Mouse (Mus musculus): ENCODE measurements at regions not wholly inside any gene's neighbourhood (a gene's known extent, or its start where the extent isn't known, plus 50 kb on each side); places are given as distances from the start of the nearest gene placed in this dataset.
A peak's percentile ranks its signal among the peaks of the same experiment; 100 is the strongest.

DNA sequence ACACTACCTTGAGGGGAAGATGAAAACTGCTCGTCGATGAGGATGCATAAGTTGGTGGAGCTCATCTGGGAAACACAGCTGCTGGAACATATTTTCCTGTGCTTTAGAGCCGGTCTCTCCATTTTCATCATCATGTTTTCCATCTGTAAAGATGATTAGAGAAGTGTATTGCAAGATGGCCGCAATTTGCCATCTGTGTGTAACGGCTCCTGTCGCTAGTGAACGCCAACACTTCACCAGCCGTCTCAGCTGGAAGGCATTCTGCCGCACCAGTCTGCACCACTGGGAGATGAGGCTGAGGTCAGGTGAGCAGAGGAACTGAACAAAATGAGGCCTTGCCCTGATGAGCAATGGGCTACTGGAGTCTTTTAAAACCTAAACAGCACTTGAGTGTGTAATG is 57.4 kb downstream of the Gm21962 start:
- DNase-seq (ENCODE audit: low spot score in 2 of 2), result no peak

DNA sequence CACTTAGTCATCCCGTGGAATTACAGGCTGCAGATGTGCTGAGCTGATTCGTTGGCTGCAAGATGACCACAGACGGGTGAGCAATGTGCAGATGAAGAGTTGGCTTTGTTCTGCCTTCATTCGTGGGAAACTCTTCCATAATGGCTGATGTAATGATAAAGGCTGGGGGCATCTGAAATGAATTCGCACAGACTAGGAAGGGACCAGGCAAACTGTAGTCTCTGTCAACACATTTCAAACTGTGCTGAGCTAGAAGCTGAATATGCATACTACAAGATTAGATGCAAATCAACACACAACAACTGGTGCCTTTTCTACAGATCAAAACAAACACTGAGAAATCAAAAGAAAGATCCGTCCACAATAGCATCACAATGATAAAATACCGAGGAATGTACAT is 58.1 kb downstream of the Gm21962 start:
- no peak for DNase-seq (ENCODE audit: low spot score in 2 of 2)

DNA sequence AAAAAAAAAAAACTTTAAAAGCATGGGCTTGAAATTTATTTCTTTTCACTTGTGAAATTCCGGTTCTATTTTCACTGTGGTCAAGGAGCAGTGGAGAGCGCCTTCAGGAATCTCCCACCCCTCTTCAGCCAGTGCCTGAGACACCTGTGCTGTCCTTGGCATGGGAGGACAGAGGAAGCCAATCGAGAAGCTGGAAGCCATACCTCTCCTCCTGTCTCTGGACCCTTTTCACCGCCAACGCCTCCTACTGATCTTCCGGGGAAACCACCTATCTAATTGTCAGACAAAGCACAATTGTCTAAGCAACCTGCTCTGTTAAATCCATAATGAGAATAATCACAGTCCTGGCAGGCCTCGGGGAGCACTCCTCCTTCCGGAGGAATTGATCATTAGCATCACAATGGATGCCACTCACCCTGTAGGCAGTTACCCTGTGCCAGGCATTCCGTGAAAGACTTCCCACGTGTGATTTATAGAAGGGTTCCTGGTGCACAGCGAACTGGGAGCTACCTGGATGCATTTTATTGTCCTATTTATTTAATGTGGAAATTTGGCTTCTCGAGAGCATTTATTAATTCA is 66.0 kb downstream of the Gm21962 start:
- no peak for DNase-seq (ENCODE audit: low spot score in 2 of 2)

DNA sequence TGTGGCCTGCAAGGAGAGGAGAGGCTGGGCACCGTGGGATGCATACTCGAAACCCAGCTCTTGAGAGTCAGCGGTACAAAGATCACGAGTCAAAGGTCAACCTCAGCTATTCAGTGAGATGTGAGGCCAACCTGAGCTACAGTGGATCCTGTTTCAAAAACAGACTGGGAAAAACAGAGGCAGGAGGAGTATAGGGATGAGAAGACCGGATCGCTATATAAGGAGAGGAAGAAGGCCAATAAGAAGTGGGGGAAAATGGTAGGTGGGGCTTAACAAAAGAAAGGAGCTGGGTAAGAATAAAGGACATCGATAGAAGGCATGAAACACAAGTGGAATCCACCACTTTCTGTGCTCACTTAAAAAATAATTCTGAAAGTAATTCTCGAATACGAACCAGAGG is 70.2 kb downstream of the Gm21962 start:
- no peak for DNase-seq (ENCODE audit: low spot score in 2 of 2)

DNA sequence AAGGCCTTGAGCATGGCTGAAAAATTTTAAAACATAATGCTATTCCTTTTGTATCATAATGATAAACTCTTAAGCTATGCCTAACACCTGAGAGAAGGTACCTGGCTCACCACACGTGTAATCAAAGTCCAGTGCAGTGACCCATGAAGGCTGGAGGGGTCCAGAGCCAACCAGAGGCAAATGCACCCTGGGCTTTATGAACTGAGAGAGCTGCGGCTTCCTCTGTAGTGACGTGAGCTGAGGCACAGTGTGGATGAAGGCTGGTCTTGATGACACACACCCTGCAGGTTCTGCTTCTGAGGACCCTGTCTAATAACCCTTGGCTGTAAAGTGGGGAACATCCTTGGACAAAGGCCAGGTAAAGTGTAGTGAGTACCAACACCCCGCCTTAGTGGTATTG is 70.8 kb downstream of the Gm21962 start:
- no peak for DNase-seq (ENCODE audit: low spot score in 2 of 2)

DNA sequence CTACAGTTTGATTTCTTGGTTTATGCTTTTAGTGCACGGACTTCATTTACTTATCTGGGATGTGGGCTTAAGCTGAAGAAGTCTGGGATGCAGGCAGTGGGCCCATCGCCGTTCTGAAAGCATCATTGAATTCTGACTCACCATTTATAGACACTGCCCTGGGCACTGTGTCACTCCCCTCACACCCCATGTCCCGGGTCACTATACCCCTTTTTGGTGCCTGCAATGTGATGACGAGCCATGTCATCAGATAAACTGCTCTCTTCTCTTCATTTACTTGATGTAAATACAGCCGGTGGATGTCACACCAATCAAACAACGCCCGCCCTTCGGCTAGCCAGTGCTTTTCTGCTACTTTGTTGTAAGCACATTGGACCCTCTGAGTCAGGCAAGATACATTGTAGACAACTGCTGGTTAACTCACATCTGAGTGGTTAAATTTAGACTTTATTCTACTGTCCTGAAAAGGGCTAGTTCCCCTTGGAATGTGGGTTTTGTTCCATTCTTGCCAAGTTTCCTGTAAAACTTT is 80.5 kb downstream of the Gm21962 start:
- DNase-seq (ENCODE audit: low spot score in 2 of 2), result peak in 1 of 2 experiments; percentile 6

DNA sequence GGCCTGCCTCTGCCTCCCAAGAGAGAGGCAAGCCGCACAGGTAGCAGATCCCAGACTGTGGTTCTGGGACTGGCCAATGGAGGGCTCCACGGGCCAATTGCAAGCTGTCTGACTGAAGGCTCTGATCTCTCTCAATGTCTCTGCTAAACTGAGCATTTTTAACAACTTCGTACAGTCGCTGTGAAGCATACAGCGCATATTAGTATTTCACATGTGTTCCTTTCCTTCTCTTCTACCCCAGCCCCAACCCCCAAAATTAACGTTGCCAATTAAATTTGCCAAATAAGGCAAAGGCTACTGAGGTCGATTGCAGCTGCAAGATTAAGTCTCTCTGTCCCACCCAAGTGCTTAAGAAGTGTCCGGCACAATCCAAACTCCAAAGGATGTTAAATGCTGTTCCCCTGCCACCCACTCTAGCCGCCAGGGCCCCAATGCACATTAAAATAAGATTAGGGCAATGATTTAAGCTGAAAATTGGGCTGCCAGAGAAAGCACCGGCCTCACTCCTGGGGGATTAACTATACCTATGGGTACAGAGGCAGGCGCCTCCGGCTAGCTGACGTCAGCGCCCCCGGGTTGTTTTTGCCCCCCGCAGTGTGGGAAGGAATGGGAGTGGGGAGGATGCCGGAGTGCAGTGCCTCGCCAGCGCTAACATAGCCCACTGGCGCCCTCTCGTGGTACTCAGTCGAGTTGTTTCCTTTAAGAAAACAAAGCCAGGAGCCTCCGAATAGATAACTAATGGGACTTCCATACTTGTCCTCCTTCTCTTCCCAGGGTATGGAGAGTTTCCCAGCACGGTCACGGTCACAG is 81.3 kb downstream of the Gm21962 start:
- DNase-seq (ENCODE audit: low spot score in 2 of 2), result peak; percentile 69 to 79

DNA sequence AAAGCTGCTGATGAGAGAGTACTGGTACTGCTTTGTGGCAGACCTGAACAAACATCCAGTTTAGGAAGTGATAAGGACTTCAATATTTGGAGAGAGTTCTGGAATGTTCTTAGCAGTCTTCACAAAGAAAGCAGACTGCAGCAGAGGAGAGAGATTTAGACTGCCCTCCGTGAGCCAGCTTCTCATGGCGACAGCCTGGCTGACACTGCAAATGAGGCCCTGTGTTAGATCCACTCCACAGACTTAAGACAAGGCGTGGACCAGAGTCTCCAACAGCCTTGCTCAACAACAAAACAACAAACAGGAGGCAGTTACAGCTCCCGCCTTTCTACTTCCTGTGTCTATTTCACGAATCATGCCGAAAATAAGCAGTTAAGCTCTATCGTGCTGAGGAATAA is 81.9 kb downstream of the Gm21962 start:
- DNase-seq (ENCODE audit: low spot score in 2 of 2), result no peak

DNA sequence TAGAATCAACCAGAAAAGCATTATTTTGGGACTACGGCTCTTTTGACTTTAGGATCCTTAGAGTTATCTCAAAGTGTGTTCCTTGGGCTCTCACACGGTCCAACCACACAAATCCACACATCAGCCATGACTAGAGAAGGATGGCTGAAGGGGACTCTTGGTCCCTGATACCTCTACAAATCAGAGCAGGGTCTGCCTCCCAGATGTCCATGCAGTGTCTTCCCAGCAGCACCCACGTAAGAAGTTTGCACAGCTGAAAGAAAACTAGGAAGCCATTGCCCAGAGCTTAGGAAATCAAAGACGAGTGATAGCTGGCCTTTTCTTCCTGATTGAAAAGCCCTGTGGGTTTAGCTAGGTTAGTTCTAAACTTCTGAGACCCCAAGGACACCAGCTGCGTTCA is 84.1 kb downstream of the Gm21962 start:
- no peak for DNase-seq (ENCODE audit: low spot score in 2 of 2)

DNA sequence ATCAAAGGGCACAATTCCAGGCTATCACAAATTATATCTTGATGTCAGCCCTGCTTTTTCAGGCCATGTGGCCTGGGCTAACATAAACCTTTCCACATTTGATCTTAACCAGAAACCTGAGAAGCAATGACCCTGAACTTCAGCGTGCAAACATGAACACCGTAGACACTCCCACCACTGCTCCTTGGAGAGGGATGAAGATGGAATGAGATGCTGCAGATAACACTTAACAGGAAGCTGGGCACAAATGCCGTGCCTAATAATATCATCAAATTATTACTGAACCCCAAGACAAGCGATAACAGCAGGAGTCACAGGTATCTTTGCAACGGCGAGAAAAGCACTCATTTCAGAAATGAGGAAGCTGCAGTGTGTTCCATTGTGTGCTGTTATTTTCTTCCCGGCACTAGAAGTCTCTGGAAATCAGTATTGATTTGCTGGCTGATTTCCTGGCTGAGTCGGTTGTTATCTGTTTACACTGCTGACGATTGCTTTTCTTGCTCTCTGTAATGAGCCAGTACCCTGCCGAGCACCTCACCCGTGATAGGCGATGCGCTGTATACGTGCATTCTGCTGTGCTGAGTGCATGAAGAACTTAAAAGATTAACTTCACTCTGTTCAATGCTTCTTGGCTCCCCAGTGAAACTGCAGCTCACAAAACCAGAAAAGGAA is 91.0 kb downstream of the Gm21962 start:
- DNase-seq (ENCODE audit: low spot score in 2 of 2), result no peak

DNA sequence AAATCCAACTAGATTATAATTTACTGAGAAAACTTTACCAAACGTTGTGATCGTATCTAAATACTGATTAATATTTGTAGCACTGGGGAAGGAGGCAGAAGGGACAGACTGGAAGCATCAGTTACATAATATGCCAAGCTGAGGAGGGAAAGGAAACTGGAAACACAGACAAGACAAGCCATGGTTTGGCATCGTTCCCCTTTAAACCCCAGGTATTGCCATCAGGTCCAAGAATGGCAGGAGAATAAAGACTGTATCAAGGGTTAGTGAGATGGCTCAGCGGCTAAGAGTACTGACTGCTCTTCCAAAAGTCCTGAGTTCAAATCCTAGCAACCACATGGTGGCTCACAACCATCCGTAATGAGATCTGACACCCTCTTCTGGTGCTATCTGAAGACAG is 92.1 kb downstream of the Gm21962 start:
- no peak for DNase-seq (ENCODE audit: low spot score in 2 of 2)

DNA sequence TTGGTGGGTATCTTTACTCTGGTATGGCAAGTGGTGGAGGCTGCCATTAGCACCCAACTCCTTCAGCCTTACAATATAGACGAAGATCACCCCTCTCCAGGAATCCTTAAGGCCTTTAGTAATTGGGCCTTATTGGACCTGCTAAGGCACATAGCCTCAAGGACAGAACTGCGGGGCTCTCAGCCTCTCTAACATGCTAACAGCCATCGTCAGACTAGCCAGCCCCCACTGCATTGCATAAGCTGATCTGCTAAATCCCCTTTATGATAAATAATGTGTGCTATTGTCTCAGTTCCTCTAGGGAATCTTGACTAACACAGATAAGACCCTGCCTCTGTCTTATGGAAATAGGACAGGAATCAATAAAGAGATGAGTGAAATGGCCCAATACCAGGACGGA is 95.7 kb upstream of the H2afz start:
- no peak for DNase-seq (ENCODE audit: low spot score in 2 of 2)

DNA sequence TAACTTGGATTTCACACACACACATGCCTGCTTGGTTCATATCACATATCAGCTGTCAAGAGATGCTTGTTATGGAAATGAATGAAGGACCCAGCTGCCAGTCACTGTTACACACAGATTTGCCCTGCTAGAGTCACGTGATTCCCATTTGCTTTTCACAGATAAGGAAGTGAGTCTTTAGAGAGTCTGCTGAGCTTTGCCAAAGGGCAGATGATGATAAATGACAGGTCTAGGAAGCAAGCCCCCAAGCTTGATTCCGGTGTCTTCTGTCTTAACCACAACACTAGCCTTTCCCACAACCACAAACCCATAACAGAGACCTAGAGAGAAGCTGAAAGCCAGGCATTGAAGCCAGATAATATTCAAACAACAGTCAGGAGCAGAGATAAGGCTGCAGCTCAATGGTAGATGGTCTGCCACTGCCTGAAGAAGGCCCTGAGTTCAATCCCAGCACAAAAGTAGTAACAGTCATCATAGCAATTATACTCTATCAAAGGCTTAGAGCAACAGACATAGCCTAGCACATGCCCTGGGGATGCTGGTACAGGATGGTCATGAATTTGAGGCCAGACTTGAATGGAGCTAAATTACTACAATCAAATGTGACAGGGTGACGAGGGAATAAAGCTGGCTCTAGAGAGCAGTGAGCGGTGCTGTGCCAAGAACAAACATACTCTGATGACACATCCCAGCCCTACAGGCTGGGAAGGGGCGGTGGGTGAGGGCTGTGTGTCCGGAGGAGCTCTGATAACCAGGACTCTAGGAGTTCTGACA is 89.0 kb upstream of the H2afz start:
- DNase-seq (ENCODE audit: low spot score in 2 of 2), result no peak

DNA sequence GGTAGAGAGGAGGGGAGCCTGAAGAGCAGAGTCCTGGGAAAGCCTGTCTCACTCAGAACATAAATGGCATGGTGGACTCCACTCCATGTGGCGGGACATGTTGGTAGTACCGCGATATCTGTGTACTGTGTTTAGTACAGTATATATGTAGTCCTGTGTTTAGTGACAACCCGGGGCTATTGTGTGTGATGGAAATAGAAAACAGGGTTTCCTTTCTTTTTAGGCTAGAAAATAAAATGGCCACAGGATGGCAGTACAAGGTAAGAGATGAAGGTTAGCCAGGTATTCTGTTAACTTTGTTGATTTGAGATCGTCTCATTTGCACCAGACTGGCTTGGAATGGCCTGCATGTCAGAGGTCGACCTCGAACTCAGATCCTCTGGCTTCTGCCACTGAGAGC is 86.2 kb upstream of the H2afz start:
- DNase-seq (ENCODE audit: low spot score in 2 of 2), result no peak

DNA sequence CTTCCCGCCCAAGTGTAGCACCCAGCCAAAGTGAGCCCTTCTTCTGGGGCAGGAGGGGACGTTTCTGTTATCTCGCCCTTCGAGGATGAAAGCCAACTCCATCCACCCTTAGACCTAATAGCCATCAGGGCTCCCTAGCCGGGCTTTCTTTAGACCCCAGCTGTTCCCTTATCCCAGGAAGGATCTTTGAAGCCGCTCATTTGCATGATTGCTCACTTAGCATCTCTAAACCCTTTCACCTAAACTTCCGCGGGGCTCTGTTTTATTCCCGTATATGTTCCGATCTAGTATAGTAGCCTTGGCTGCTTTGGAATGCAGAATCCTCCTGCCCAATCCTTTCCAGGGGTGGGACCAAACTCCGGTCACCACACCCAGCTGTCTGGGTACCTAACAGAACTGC is 84.3 kb upstream of the H2afz start:
- DNase-seq (ENCODE audit: low spot score in 2 of 2), result no peak

DNA sequence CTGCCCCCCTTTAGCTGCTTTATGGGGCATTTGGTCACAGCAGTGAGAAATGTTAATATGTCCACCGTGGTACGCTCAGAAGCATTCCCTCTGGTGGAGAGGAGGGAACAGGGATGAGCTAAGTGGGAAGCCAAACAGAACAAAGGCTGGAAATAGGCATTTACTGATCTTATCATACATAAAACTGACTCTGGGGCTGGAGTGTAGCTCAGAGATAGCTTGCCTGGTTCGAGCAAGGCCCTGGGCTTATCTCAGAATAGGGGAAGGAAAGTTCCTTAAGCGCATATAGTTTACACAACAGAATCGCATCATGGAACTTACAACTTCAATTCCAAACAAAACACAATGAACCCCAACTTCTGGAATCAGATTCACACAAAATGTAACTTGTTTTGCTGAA is 81.5 kb upstream of the H2afz start:
- DNase-seq (ENCODE audit: low spot score in 2 of 2), result no peak

DNA sequence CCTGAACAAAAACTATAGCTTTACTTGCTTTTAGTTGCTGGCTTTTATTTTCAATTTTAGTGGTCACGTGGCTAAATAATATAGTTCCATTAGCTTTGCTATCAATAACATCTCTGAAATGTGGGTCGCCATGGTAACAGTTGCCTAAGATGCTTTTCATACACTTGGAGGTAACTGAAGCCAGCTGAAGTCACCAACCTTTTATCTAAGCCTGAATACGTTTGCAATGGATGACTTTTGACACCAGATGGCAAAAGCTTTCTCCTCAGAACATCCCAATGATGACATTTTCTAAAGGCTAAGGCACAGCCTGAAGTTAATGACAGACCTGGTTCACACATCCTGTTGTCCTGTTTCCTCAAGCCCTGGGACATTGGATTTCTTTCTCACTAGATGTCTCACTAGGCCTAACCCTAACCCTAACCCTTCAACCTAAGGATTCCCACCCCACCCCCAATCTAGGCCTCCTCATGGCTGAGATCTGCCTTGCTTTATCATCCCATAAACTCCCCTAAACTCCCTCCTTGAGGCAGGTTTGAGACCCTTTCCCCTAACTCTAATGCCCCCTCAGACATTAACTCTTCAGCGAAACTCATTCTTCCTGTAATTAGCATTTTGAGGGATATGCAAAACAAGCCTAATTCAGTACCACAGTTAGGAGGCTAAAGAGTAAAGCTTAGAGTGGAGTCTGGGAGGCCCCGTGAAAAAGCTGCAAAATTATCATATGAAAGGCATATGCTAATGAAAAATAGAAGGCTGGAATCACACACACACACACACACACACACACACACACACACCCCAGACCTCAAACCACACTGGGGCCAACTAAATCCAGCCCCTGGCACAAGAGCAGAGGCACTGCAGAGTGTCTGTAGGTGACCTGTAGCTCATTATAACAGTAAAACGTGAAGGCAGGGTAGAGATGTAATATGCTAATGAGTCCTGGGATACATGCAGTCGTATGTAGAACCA is 80.1 kb upstream of the H2afz start:
- DNase-seq (ENCODE audit: low spot score in 2 of 2), result no peak

DNA sequence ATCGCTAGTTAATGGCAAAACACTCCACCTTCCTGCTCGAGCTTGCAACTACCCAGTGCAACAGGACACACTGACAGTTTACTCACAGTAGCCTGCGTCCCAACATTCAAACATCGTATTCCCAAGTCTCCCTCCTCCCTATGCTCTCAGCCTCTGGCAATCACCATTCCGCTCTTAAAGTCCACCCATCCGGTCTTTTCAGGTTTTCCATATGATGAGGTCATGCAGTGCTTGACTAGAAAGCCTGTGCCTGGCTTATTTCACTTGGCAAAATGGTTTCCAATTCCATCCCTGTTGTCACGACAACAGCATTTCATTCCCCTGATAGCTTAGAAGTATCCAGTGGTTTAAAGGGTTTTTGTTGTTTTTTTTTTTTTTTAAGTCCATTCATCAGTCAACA is 79.1 kb upstream of the H2afz start:
- no peak for DNase-seq (ENCODE audit: low spot score in 2 of 2)

DNA sequence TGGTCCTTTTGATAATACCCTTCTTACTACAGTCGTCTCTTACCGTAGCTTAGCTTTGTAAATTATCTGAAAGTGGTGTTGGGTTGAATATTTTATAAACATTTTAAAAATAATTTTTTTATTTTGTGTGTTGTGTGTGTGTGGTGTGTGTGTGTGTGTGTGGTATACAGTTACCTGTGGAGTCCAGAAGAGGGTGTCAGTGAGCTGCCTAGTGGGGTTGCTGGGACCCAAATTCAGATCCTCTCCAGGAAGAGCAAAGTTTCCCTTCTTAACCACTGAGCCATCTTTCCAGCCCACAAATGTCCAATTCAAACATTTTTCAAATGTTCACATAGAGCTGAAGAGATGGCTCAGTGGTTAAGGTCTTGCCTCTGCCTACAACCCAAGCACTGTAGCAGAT is 78.4 kb upstream of the H2afz start:
- DNase-seq (ENCODE audit: low spot score in 2 of 2), result no peak

DNA sequence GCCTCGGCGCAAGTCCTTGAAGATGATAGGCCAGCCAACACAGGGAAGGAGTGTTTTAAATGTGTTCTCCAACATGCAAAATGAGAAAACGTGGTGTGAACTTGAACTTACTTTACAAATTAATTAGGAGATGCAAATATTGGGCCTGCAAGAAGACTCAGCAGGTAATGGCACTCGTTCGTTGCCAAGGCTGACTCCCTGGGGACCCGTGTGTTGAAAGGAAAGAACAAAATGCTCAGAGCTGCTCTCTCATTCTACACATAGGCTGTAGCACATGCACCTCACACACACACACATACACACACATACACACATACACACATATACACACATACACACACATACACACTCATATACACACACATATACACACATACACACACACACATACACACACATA is 74.6 kb upstream of the H2afz start:
- DNase-seq (ENCODE audit: low spot score in 2 of 2), result no peak

DNA sequence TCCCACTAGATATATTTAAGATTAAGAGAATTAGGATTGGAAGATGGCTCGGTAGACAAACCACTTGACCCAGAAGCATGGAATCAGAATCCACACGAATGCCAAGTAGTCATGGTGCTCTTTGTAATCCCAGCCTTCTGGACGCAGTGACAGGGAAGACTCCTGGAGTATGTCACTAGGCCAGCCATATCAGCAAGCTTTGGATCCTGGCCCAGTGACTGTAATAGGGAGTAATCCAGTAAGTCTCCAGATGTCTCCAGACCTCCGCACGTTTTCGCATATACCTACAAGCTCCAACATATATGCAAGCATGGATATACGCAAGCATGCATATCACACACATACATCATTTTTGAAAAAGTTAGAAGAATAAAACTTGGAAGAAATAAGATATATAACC is 73.9 kb upstream of the H2afz start:
- DNase-seq (ENCODE audit: low spot score in 2 of 2), result no peak
